Comparison of ENCODE assay signal across 18 mouse cellular contexts in the genomic region with DNA sequence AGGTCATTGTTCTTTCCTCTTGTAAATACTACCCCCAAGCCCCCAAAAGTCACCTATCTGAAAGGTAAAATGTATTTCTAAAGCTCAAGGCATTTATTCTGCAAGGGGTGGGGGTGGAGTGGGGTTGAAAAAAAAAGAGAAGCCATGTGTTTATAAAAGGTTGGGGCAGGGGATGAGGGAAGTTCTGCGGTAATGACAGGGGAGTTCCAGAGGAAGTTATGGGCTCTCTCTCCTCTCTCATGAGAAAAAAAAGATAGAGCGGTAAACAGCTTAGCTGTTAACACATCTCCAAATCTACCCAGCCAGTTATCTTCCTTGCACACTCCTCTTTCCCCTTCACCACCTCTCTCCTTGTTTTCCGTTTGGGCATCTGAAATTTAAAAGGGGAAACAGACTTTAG. TPM values are rescaled to one million over a fixed set of nuclear protein-coding genes. Genes with fewer than 3 reads are reported as not detected.
DNase-seq lines count a peak whose midpoint lies in the region; ATAC-seq and TF ChIP-seq lines count a peak whose summit lies in the region.
"Had no signal": no experiment of that assay in that cellular context is flagged by ENCODE, and none has a peak within 500 bp of the region (broad histone marks: within the 10 kb centered on the region; RNA-seq: fewer than 3 reads in every experiment).

No protein-coding gene starts in this region.

- H3K9ac ChIP-seq in CH12.LX (ENCODE audit: insufficient read depth, low read depth): no peak overlapping the region
- H3K9ac ChIP-seq: embryonic facial prominence, embryonic 12.5 days; hindbrain, embryonic 14.5 days; limb, embryonic 12.5 days had no signal

- in situ Hi-C loops in CH12.LX (cut with MboI; ENCODE audit: low pct_ligation_motif_present, low pct_unique_long_range_greater_than_20kb, low sequenced_read_pairs): no loop called here

- ATAC-seq in inflammation-experienced regulatory T-cells, adult 6 months: peak; percentile 93

- H3K27me3 ChIP-seq in CH12.LX (replicated peaks): no peaks in the 10 kb centered on the region
- H3K27me3 ChIP-seq: embryonic facial prominence, embryonic 12.5 days; limb, embryonic 12.5 days had no signal

- H3K36me3 ChIP-seq in CH12.LX (replicated peaks in 1 of 2; ENCODE audit: control insufficient read depth in 1 of 2, insufficient read depth in 1 of 2, low read length in 1 of 2): peaks cover 0 to 4% of the 10 kb centered on the region in 2 experiments
- H3K36me3 ChIP-seq: embryonic facial prominence, embryonic 12.5 days; heart, embryonic 10.5 days; limb, embryonic 12.5 days had no signal

- peaks cover 7 to 44% of the 10 kb centered on the region in 2 experiments for H3K4me1 ChIP-seq in CH12.LX (ENCODE audit: control insufficient read depth in 1 of 2, insufficient read depth in 2 of 2)
- H3K4me1 ChIP-seq: embryonic facial prominence, embryonic 12.5 days; heart, embryonic 10.5 days; limb, embryonic 12.5 days had no signal

- peak; percentile 12 for DNase-seq in layer of hippocampus, adult 9-11 months
- DNase-seq in layer of hippocampus, adult 2 months (ENCODE audit: low spot score in 2 of 2): no peak
- DNase-seq in CH12.LX (ENCODE audit: extremely low read depth): peak; percentile 72
- peak; percentile 81 for DNase-seq in naive thymus-derived CD4-positive, alpha-beta T cell, adult 2 months (ENCODE audit: low read depth)
- DNase-seq in cerebellum, adult 11-12 months: no peak
- DNase-seq in heart, postnatal 4 days: no peak
- DNase-seq in ovary, adult 18-20 months (ENCODE audit: low spot score): no peak
- DNase-seq: cerebellum, adult 8-10 months had no signal

- no peak overlapping the region for H3K4me3 ChIP-seq in layer of hippocampus, adult 2 months
- no peak overlapping the region for H3K4me3 ChIP-seq in CH12.LX (replicated peaks in 1 of 3; ENCODE audit: low read depth in 2 of 3, low read length in 2 of 3, poor library complexity in 1 of 3)
- H3K4me3 ChIP-seq: embryonic facial prominence, embryonic 12.5 days; heart, embryonic 10.5 days; limb, embryonic 12.5 days; myocyte had no signal

- dilution Hi-C loops in CH12.LX (cut with MboI; ENCODE audit: extremely low pct_ligation_motif_present, extremely low pct_unique_long_range_greater_than_20kb, low sequenced_read_pairs): no loop called here

- TF ChIP-seq POLR2A in CH12.LX (IDR thresholded peaks at IDR 0.05; ENCODE audit: low read depth, low read length): no peak

- no peak for TF ChIP-seq RAD21 in CH12.LX (IDR thresholded peaks at IDR 0.05; ENCODE audit: low read depth, low read length)

- no peaks in the 10 kb centered on the region for H3K79me2 ChIP-seq in CH12.LX (replicated peaks; ENCODE audit: control insufficient read depth, extremely low read depth, insufficient read depth, poor library complexity, severe bottlenecking)

- peaks cover 8% of the 10 kb centered on the region for H3K9me3 ChIP-seq in CH12.LX (replicated peaks; ENCODE audit: low read length)
- H3K9me3 ChIP-seq: embryonic facial prominence, embryonic 12.5 days; heart, embryonic 10.5 days; limb, embryonic 12.5 days had no signal

- H3K27ac ChIP-seq in layer of hippocampus, adult 2 months: no peak overlapping the region
- H3K27ac ChIP-seq in CH12.LX (ENCODE audit: insufficient read depth, low read depth): peak overlapping the region; percentile 11; the same call in 1 of the 2 replicates
- H3K27ac ChIP-seq: embryonic facial prominence, embryonic 12.5 days; heart, embryonic 10.5 days; hindbrain, embryonic 14.5 days; limb, embryonic 12.5 days had no signal

- no peak for TF ChIP-seq CTCF in layer of hippocampus, adult 2 months (conservative IDR thresholded peaks at IDR 0.05)
- TF ChIP-seq CTCF in CH12.LX (conservative IDR thresholded peaks at IDR 0.05 in 1 of 2, IDR thresholded peaks at IDR 0.05 in 1 of 2; ENCODE audit: low read depth in 2 of 2, low read length in 2 of 2): no peak

- peak; percentile 84 for TF ChIP-seq EP300 in CH12.LX (IDR thresholded peaks at IDR 0.05; ENCODE audit: low read length)

- H3K4me2 ChIP-seq in CH12.LX (ENCODE audit: insufficient read depth, low read depth, poor library complexity, severe bottlenecking): peak overlapping the region; percentile 87
- H3K4me2 ChIP-seq: embryonic facial prominence, embryonic 12.5 days; hindbrain, embryonic 14.5 days; limb, embryonic 12.5 days had no signal

TF ChIP-seq in CH12.LX, 34 proteins besides CTCF, POLR2A, EP300 and RAD21:
- TF ChIP-seq ETS1 (conservative IDR thresholded peaks at IDR 0.05; ENCODE audit: low read depth, low read length): peak; percentile 82
- no peak for TF ChIP-seq PAX5 (IDR thresholded peaks at IDR 0.05; ENCODE audit: low read length)
- TF ChIP-seq MXI1 (IDR thresholded peaks at IDR 0.05; ENCODE audit: low read depth, low read length): 0 out of 2 replicates have a peak, but pooled peaks have one; percentile 12
- TF ChIP-seq MAX (IDR thresholded peaks at IDR 0.05; ENCODE audit: low read length): peak; percentile 42; the same call in 1 of the 2 replicates
- peak; percentile 49; the same call in 1 of the 2 replicates for TF ChIP-seq IRF4 (IDR thresholded peaks at IDR 0.05; ENCODE audit: low read depth, low read length)
- TF ChIP-seq MEF2A (IDR thresholded peaks at IDR 0.05; ENCODE audit: borderline replicate concordance, low read depth, low read length): peak; percentile 80; the same call in 1 of the 2 replicates
- peak; percentile 30; the same call in 1 of the 2 replicates for TF ChIP-seq HCFC1 (IDR thresholded peaks at IDR 0.05; ENCODE audit: low read depth, low read length)
- TF ChIP-seq MYC (IDR thresholded peaks at IDR 0.05; ENCODE audit: low read depth, low read length): peak; percentile 76
- no peak for TF ChIP-seq ZMIZ1 (IDR thresholded peaks at IDR 0.05; ENCODE audit: low read depth, low read length)
- TF ChIP-seq CHD2 (IDR thresholded peaks at IDR 0.05; ENCODE audit: low read length): peak; percentile 66
- TF ChIP-seq MAFK (IDR thresholded peaks at IDR 0.05; ENCODE audit: insufficient replicate concordance, low read length): peak; percentile 43; the same call in 1 of the 2 replicates
- TF ChIP-seq GABPA (IDR thresholded peaks at IDR 0.05; ENCODE audit: insufficient replicate concordance, low read depth, low read length): no peak
- TF ChIP-seq KAT2A (IDR thresholded peaks at IDR 0.05; ENCODE audit: insufficient replicate concordance, low read length): no peak
- TF ChIP-seq BHLHE40 (IDR thresholded peaks at IDR 0.05; ENCODE audit: low read depth, low read length): peak; percentile 64
- no peak for TF ChIP-seq JUN (IDR thresholded peaks at IDR 0.05; ENCODE audit: insufficient read depth, low read depth, low read length)
- peak; percentile 71; the same call in 1 of the 2 replicates for TF ChIP-seq MAZ (IDR thresholded peaks at IDR 0.05; ENCODE audit: low read depth, low read length)
- no peak for TF ChIP-seq TBP (conservative IDR thresholded peaks at IDR 0.05; ENCODE audit: low read depth, low read length)
- TF ChIP-seq ZNF384 (IDR thresholded peaks at IDR 0.05; ENCODE audit: low read depth, low read length): peak; percentile 98
- no peak for TF ChIP-seq ZC3H11A (IDR thresholded peaks at IDR 0.05; ENCODE audit: low read depth, low read length)
- TF ChIP-seq NRF1 (IDR thresholded peaks at IDR 0.05; ENCODE audit: low read depth, low read length): no peak
- no peak for TF ChIP-seq USF2 (conservative IDR thresholded peaks at IDR 0.05; ENCODE audit: low read depth, low read length)
- TF ChIP-seq SMC3 (IDR thresholded peaks at IDR 0.05; ENCODE audit: low read depth, low read length): peak; percentile 18; the same call in 1 of the 2 replicates
- TF ChIP-seq SIN3A (IDR thresholded peaks at IDR 0.05; ENCODE audit: low read length): peak; percentile 50; the same call in 1 of the 2 replicates
- TF ChIP-seq CHD1 (IDR thresholded peaks at IDR 0.05; ENCODE audit: low read depth, low read length): no peak
- no peak for TF ChIP-seq E2F4 (IDR thresholded peaks at IDR 0.05; ENCODE audit: insufficient replicate concordance, low read depth, low read length)
- peak; percentile 54; the same call in 1 of the 2 replicates for TF ChIP-seq JUND (conservative IDR thresholded peaks at IDR 0.05; ENCODE audit: low read depth, low read length)
- TF ChIP-seq TCF12 (IDR thresholded peaks at IDR 0.05; ENCODE audit: low read depth, low read length): peak; percentile 64; the same call in 1 of the 2 replicates
- no peak for TF ChIP-seq ZKSCAN1 (IDR thresholded peaks at IDR 0.05; ENCODE audit: borderline replicate concordance, low read depth, low read length)
- no peak for TF ChIP-seq NELFE (IDR thresholded peaks at IDR 0.05; ENCODE audit: low read depth, low read length)
- TF ChIP-seq RCOR1 (conservative IDR thresholded peaks at IDR 0.05; ENCODE audit: low read depth, low read length): peak; percentile 68
TF ChIP-seq in CH12.LX: peak in this region for 17.

RNA-seq across cellular contexts. Expression of a gene that starts 20.2 kb away (rescaled TPM):
- total RNA-seq in layer of hippocampus, adult 2 months (2021): not detected
- total RNA-seq in CH12.LX (2012; rRNA removed) (1.6 and 1.7 TPM in 2 replicates), CH12.LX (2014; rRNA removed) (1.4 and 2.4 TPM in 2 replicates)
- 4.6 and 5.5 TPM in 2 replicates for polyA plus RNA-seq in CH12.LX (2012; ENCODE audit: insufficient read length, low read depth)
- polyA plus RNA-seq in inflammation-experienced regulatory T-cells, adult 6 months (2017; shearing (Covaris generic)): 10 to 100 TPM; 20.5 to 29.0 (median 20.5) TPM
- total RNA-seq in heart, postnatal 4 days (2021): not detected
- total RNA-seq: adrenal gland, postnatal 4 days had no signal
- polyA plus RNA-seq: forebrain, embryonic 11.5 days; heart, embryonic 10.5 days; kidney, embryonic 14.5 days; limb, embryonic 12.5 days; myocyte; stomach, embryonic 14.5 days had no signal

Comparison
In these comparisons a context has a peak if more than half of its experiments do, and no peak if none do; other contexts are left out.
1. DNase-seq: peak in layer of hippocampus, adult 9-11 months (single experiment), CH12.LX (single experiment) and naive thymus-derived CD4-positive, alpha-beta T cell, adult 2 months (single experiment); none in layer of hippocampus, adult 2 months (0 of 2), cerebellum, adult 11-12 months (single experiment), heart, postnatal 4 days (single experiment) and ovary, adult 18-20 months (single experiment).